Mouse (Mus musculus) lung, adult 10 weeks (tissue): ENCODE measurements around the gene Ubxn7. TPM values are rescaled to one million over a fixed set of nuclear protein-coding genes. Genes with fewer than 3 reads are reported as not detected.

Source experiments
- polyA plus RNA-seq: library from polyadenylated mRNA; stranded (reverse); fragments of 350-450 nt; fragmentation: Illumina TruSeq; extraction: RNeasy Lipid Tissue Mini Kit (QIAGEN cat#74804); gene quantifications from one replicate; pipeline ENCODE4 v1.2.3, GENCODE M21; 2014; ENCODE audit warnings: low read depth, low replicate concordance; ENCODE audit not compliant: insufficient read depth

Gene Ubxn7
- 6.6 TPM for polyA plus RNA-seq

DNA sequence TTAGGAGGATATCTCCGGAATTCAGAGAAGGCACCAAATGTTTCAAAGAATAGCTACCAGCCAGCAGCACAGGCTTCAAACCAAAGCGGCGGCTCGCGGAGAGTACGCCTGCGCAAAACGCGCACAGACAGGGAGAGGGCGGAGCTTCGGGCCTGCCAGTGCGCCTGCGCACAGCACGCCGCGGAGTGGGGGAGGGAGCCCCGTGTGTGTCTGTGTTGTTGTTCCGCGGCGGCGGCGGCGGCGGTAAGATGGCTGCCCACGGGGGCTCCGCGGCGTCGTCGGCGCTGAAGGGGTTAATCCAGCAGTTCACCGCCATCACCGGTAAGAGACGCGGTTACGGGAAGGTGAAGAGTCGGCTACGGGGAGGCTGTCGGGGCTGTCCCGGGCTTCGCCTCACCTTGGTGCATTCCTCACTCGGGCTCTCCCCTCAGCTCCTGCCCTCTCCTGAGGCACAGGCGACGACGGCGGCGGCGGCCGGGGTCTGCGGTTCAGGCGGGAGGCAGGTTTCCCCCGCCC, at the start of gene Ubxn7:
Gene Ubxn7, plus strand, starts transcription at position 218 of the 516 bp plus-strand sequence.

DNA sequence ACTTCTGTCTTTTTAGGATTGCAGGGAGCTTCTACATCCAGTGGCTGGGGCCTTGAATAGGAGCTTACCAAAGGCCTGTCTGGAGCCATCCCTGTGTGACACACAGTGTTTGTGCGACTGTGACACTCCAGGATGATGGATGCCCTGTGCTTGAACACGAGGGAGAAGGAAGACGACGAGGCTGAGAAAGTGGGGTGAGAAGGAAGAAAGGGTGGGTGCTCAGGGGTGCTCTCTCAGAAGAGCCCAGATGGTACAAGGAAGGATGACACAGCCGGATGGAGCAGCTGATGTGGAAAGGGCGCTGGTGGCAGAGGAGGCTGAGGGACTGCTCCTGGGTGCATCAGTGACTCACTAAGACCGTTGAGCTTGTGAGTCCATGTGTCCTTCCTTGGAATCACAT, 68.2 kb downstream of the Ubxn7 start, which contains the start of gene Tm4sf19:
Gene Tm4sf19, plus strand, starts transcription at position 240 of the 400 bp plus-strand sequence.

DNA sequence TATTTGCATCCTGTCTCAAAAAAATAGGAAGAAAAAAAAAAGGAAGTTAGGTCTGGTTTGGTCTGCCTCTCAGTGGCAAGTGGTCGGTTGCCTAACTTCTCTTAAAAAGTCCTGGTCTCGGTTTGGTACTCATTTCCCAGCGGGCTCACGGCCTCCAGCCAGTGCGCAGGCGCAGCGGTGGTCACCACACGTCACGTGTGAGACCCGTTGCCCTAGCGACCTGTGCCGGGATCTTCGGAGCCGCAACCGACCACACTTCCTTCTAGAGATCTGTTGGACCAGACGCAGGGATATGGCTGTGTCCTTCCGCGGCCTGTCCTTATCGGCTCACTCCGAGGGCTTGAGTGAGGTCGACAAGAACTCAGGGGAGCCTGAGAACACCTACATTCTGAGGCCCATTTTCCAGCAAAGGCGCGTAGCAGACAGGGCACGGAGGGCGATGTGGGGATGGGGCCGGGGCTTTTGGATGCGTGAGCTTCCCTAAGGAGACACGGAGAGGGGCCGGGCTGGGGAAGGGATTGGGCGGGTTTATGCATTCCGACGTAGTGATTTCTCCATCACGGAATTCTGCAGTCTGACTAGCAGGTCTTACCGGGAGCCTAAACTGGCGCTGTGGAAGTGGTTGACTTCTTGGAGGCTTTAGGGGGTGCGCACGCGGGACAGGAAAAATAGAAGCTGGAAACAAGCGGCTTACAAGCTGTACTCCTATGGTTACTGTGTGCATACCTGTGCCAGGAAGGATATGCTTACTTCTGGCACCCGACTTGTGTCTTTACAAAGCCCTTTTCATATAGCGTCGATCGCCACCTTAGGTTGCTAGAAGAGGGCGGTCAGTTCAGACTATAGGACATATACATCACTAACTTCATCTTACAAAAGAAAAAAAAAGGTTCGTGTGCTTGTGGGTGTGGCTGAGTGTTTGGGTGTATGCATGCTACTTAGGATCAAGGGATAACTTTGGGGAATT, 87.7 kb downstream of the Ubxn7 start, which contains the start of gene Tctex1d2:
Gene Tctex1d2, plus strand, starts transcription at position 186 of the 967 bp plus-strand sequence.

DNA sequence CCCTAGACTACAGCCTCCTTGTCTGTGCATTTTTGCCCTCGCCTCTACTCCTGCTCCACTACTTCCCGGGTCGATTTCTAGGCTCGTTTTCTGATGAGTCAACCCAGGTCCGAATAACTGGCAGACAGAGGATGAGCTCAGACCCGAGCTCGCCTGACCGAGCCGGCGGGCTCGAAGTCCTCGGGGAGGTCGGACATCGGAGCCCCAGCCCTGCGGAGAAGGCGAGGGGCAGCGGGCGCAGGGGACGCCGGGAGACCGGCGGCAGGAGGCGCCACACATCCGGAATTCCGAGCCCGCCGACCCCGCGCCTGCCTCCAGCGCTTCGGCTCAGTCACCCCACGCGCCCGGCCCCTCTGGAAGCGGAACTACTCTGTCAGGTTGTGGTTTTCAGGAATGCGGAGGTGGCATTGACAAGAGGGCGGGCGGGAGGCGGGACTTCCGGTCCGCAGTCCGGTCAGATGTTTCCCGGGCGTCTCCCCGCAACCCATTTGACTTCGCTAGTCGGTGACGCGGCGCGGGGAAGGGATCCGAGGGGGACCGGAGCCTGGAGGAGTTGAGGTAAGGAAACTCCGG, 98.5 kb downstream of the Ubxn7 start, which contains the start of gene Pcyt1a:
Gene Pcyt1a, plus strand, starts transcription at position 448 of the 573 bp plus-strand sequence.

Other genes starting within 250 kb of the Ubxn7 start
- 31.9 TPM for gene Pigx, start 232.5 kb upstream of the Ubxn7 start, polyA plus RNA-seq
- gene Cep19, start 232.5 kb upstream of the Ubxn7 start, polyA plus RNA-seq, result 14.8 TPM
- 19.6 TPM for gene Nrros, start 166.7 kb upstream of the Ubxn7 start, polyA plus RNA-seq
- gene Bex6, start 152.4 kb upstream of the Ubxn7 start, polyA plus RNA-seq, result not detected
- gene Fbxo45, start 85.1 kb upstream of the Ubxn7 start, polyA plus RNA-seq, result 7.9 TPM
- gene Wdr53, start 85.0 kb upstream of the Ubxn7 start, polyA plus RNA-seq, result 12.9 TPM
- 0.22 TPM for gene Smco1, start 60.8 kb upstream of the Ubxn7 start, polyA plus RNA-seq
- 8.4 TPM for gene Rnf168, start 54.8 kb upstream of the Ubxn7 start, polyA plus RNA-seq
- gene Tm4sf19, start 68.2 kb downstream of the Ubxn7 start, polyA plus RNA-seq, result not detected
- 20.8 TPM for gene Tctex1d2, start 87.4 kb downstream of the Ubxn7 start, polyA plus RNA-seq
- gene Pcyt1a, start 98.7 kb downstream of the Ubxn7 start, polyA plus RNA-seq, result 24.2 TPM
- not detected for gene Slc51a, start 155.6 kb downstream of the Ubxn7 start, polyA plus RNA-seq
- not detected for gene Zdhhc19, start 164.0 kb downstream of the Ubxn7 start, polyA plus RNA-seq